Comparison of ENCODE assay signal across 14 mouse cellular contexts in the genomic region with DNA sequence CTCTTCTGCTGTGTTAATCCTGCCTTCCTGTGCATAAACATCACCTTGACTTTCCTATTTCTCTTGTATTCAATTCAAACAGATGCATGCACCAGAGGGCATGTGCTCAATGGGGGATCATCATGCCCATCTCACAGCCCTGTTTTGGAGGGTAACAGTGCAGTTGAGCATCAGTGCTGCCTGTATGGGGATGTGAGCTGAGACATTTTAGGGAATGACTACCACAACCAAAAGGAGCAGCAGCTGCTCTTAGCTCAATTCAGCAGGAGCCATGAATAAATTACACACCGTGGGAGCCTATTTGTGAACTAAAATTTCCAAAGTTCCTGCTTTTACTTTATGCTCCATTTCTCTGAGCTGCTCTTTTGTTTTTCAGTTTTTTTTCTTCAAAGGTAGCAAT.
A peak's percentile ranks its signal among the peaks of the same experiment; 100 is the strongest.
DNase-seq lines count a peak whose midpoint lies in the region; ATAC-seq lines count a peak whose summit lies in the region.
"Had no signal": no experiment of that assay in that cellular context is flagged by ENCODE, and none has a peak within 500 bp of the region (broad histone marks: within the 10 kb centered on the region; RNA-seq: fewer than 3 reads in every experiment).

No protein-coding gene starts in this region.

- no peak overlapping the region for H3K4me3 ChIP-seq in neural tube, embryonic 11.5 days (ENCODE audit: low read depth, low read length)
- H3K4me3 ChIP-seq: embryonic facial prominence, embryonic 12.5 days; heart, embryonic 10.5 days; stomach, embryonic 15.5 days had no signal

- H3K27me3 ChIP-seq in neural tube, embryonic 11.5 days (ENCODE audit: control insufficient read depth, insufficient read depth, low read length): no peaks in the 10 kb centered on the region
- H3K27me3 ChIP-seq: embryonic facial prominence, embryonic 12.5 days; stomach, embryonic 15.5 days had no signal

- no peaks in the 10 kb centered on the region for H3K4me1 ChIP-seq in neural tube, embryonic 11.5 days (ENCODE audit: control insufficient read depth, insufficient read depth, low read length)
- H3K4me1 ChIP-seq: embryonic facial prominence, embryonic 12.5 days; heart, embryonic 10.5 days; stomach, embryonic 15.5 days had no signal

- no peak overlapping the region for H3K4me2 ChIP-seq in neural tube, embryonic 11.5 days (ENCODE audit: low read depth)
- H3K4me2 ChIP-seq: embryonic facial prominence, embryonic 12.5 days; stomach, embryonic 15.5 days had no signal

- peak; percentile 2 for DNase-seq in embryo, embryonic 10.5 days (ENCODE audit: low spot score)
- DNase-seq in embryo, embryonic 10 days (ENCODE audit: low spot score): no peak
- peak; percentile 3 for DNase-seq in layer of hippocampus, adult 11-12 months (ENCODE audit: low spot score)
- DNase-seq in layer of hippocampus, adult 9-10 months (ENCODE audit: low spot score): no peak
- peak; percentile 9 for DNase-seq in neural tube, embryonic 11.5 days (ENCODE audit: low spot score)
- DNase-seq in neural tube, embryonic 10.5 days (ENCODE audit: extremely low spot score, low spot score): no peak
- peak; percentile 8 for DNase-seq in right cerebral cortex, postnatal 25 days
- DNase-seq in gastrocnemius, adult 18-20 months (ENCODE audit: low spot score): no peak
- DNase-seq: gastrocnemius, postnatal 25 days; lung, adult 2 months; lung, postnatal 4 days had no signal

- no peak overlapping the region for H3K9ac ChIP-seq in neural tube, embryonic 11.5 days (ENCODE audit: low read length)
- H3K9ac ChIP-seq: embryonic facial prominence, embryonic 12.5 days; stomach, embryonic 15.5 days had no signal

- no peaks in the 10 kb centered on the region for H3K36me3 ChIP-seq in neural tube, embryonic 11.5 days (ENCODE audit: control insufficient read depth, insufficient read depth, low read length)
- H3K36me3 ChIP-seq: embryonic facial prominence, embryonic 12.5 days; heart, embryonic 10.5 days; stomach, embryonic 15.5 days had no signal

- ATAC-seq in neural tube, embryonic 11.5 days (ENCODE audit: insufficient read depth, low FRiP score, low TSS enrichment): peak; percentile 86

- 50% methylated on average over 1 of the region's 1 CpGs for WGBS in neural tube, embryonic 11.5 days

- no peaks in the 10 kb centered on the region for H3K9me3 ChIP-seq in neural tube, embryonic 11.5 days (ENCODE audit: control insufficient read depth, low read length)
- H3K9me3 ChIP-seq: embryonic facial prominence, embryonic 12.5 days; heart, embryonic 10.5 days; stomach, embryonic 15.5 days had no signal

- H3K27ac ChIP-seq in neural tube, embryonic 11.5 days (ENCODE audit: low read depth, low read length): no peak overlapping the region
- H3K27ac ChIP-seq: embryonic facial prominence, embryonic 12.5 days; heart, embryonic 10.5 days; stomach, embryonic 15.5 days had no signal

Comparison
In these comparisons a context has a peak if more than half of its experiments do, and no peak if none do; other contexts are left out.
1. DNase-seq: peak in embryo, embryonic 10.5 days (single experiment), layer of hippocampus, adult 11-12 months (single experiment), neural tube, embryonic 11.5 days (single experiment) and right cerebral cortex, postnatal 25 days (single experiment); none in embryo, embryonic 10 days (single experiment), layer of hippocampus, adult 9-10 months (single experiment), neural tube, embryonic 10.5 days (single experiment) and gastrocnemius, adult 18-20 months (single experiment).